Mouse (Mus musculus): ENCODE data around the gene Glrx2. TPM values are rescaled to one million over a fixed set of nuclear protein-coding genes. Genes with fewer than 3 reads are reported as not detected.
"Not testable (repeated sequence)": the region's sequence is repeated elsewhere in the genome, so short reads cannot be mapped to it uniquely, and the experiment has no call there.

Glrx2 gene
- 48.5 and 52.5 TPM in 2 replicates for polyA plus RNA-seq (2012; rRNA removed)

GRCm38 (mm10) chr1:143716038-143716437 is at the start of gene Glrx2:
Gene Glrx2, plus strand, starts transcription at chr1:143716338.
- not testable (repeated sequence) for DNase-seq (ENCODE audit: low spot score)

GRCm38 (mm10) chr1:143675734-143676361 is 40.3 kb upstream of the Glrx2 start:
- DNase-seq (ENCODE audit: low spot score), result no peak

- no peak for DNase-seq (ENCODE audit: low spot score)
These were observed 35.0 kb upstream of the Glrx2 start for GRCm38 (mm10) chr1:143681108-143681507.

- DNase-seq (ENCODE audit: low spot score), result no peak
These were observed 31.3 kb upstream of the Glrx2 start for GRCm38 (mm10) chr1:143684849-143685248.

GRCm38 (mm10) chr1:143701736-143702135 is 14.4 kb upstream of the Glrx2 start:
- no peak for DNase-seq (ENCODE audit: low spot score)

GRCm38 (mm10) chr1:143702141-143702740 is 13.9 kb upstream of the Glrx2 start:
- DNase-seq (ENCODE audit: low spot score), result no peak

GRCm38 (mm10) chr1:143702741-143703262 is 13.3 kb upstream of the Glrx2 start, which contains the start of gene Cdc73:
Gene Cdc73, minus strand, starts transcription at chr1:143702893.
- DNase-seq (ENCODE audit: low spot score), result peak; percentile 89

- DNase-seq (ENCODE audit: low spot score), result no peak
These were observed 9.1 kb upstream of the Glrx2 start for GRCm38 (mm10) chr1:143707006-143707405.

GRCm38 (mm10) chr1:143708361-143708760 is 7.8 kb upstream of the Glrx2 start:
- DNase-seq (ENCODE audit: low spot score), result no peak

- no peak for DNase-seq (ENCODE audit: low spot score)
These were observed 6.0 kb upstream of the Glrx2 start for GRCm38 (mm10) chr1:143709966-143710626.

GRCm38 (mm10) chr1:143710627-143710976 is 5.5 kb upstream of the Glrx2 start:
- no peak for DNase-seq (ENCODE audit: low spot score)

GRCm38 (mm10) chr1:143724456-143725064 is 8.4 kb downstream of the Glrx2 start:
- DNase-seq (ENCODE audit: low spot score), result no peak

GRCm38 (mm10) chr1:143727701-143728445 is 11.7 kb downstream of the Glrx2 start:
- no peak for DNase-seq (ENCODE audit: low spot score)

- no peak for DNase-seq (ENCODE audit: low spot score)
These were observed 14.8 kb downstream of the Glrx2 start for GRCm38 (mm10) chr1:143730899-143731298.

GRCm38 (mm10) chr1:143731691-143732090 is 15.6 kb downstream of the Glrx2 start:
- no peak for DNase-seq (ENCODE audit: low spot score)

GRCm38 (mm10) chr1:143733914-143734410 is 17.8 kb downstream of the Glrx2 start:
- DNase-seq (ENCODE audit: low spot score), result no peak

GRCm38 (mm10) chr1:143738811-143739210 is 22.7 kb downstream of the Glrx2 start:
- DNase-seq (ENCODE audit: low spot score), result no peak

GRCm38 (mm10) chr1:143739361-143740350 is 23.5 kb downstream of the Glrx2 start:
- peak; percentile 80 for DNase-seq (ENCODE audit: low spot score)

- DNase-seq (ENCODE audit: low spot score), result no peak
These were observed 24.4 kb downstream of the Glrx2 start for GRCm38 (mm10) chr1:143740581-143740980.

GRCm38 (mm10) chr1:143741331-143741730 is 25.2 kb downstream of the Glrx2 start:
- no peak for DNase-seq (ENCODE audit: low spot score)
